Mouse (Mus musculus) intestine, embryonic 16.5 days (tissue): Measurements from ENCODE around the gene Slc4a2. TPM values are rescaled to one million over a fixed set of nuclear protein-coding genes. Genes with fewer than 3 reads are reported as not detected.

Experiments
- ATAC-seq: fragments of 200-750 bp; cut with Nextera tagmentation; 2 replicates; pipeline ENCODE4 v1.8.0; 2017; ENCODE audit warnings: moderate TSS enrichment, moderate library complexity
- H3K27ac ChIP-seq: fragments of 300-500 bp; sonication (generic); 2 replicates; pipeline ENCODE4 v1.5.1; 2014; ENCODE audit warnings: mild to moderate bottlenecking, low read length
- H3K27me3 ChIP-seq: fragments of 300-500 bp; sonication (generic); replicated peaks from 2 replicates; pipeline ENCODE4 v1.6.1; 2014; ENCODE audit warnings: low read length, control low read depth, mixed read lengths; ENCODE audit not compliant: control insufficient read depth, insufficient read depth
- H3K36me3 ChIP-seq: fragments of 300-500 bp; sonication (generic); 2 replicates; pipeline ENCODE4 v1.6.1; 2014; ENCODE audit warnings: low read length, control low read depth; ENCODE audit not compliant: control insufficient read depth, insufficient read depth
- H3K4me1 ChIP-seq: fragments of 300-500 bp; sonication (generic); 2 replicates; pipeline ENCODE4 v1.6.1; 2014; ENCODE audit warnings: low read length, control low read depth, mixed read lengths; ENCODE audit not compliant: control insufficient read depth, insufficient read depth
- H3K4me2 ChIP-seq: fragments of 300-500 bp; sonication (generic); 2 replicates; pipeline ENCODE4 v1.6.1; 2014; ENCODE audit warnings: low read depth, low read length, control low read depth
- H3K4me3 ChIP-seq: fragments of 300-500 bp; sonication (generic); 2 replicates; pipeline ENCODE4 v1.5.1; 2014; ENCODE audit warnings: mild to moderate bottlenecking, low read length
- H3K9ac ChIP-seq: fragments of 300-500 bp; sonication (generic); 2 replicates; pipeline ENCODE4 v1.6.1; 2014; ENCODE audit warnings: low read depth, low read length
- H3K9me3 ChIP-seq: fragments of 300-500 bp; sonication (generic); 2 replicates; pipeline ENCODE4 v1.6.1; 2016; ENCODE audit warnings: low read length, control low read depth; ENCODE audit not compliant: control insufficient read depth
- WGBS: fragments of 180-500 bp; shearing (Covaris S2); extraction: QIAGEN DNeasy Blood & Tissue Kit; methylation state at CpG from one replicate; pipeline ENCODE4 v1.1.7; 2014; 5-methylcytosine and 5-hydroxymethylcytosine counted together
- polyA plus RNA-seq: library from polyadenylated mRNA; unstranded; fragments of >200 nt; fragmentation: Nextera tagmentation; extraction: Ambion mirVana; gene quantifications from 2 replicates; pipeline ENCODE4 v1.2.1, GENCODE M21; 2015

Slc4a2 gene
- polyA plus RNA-seq, 1 experiment from 2014 or later = 52.7 TPM

DNA sequence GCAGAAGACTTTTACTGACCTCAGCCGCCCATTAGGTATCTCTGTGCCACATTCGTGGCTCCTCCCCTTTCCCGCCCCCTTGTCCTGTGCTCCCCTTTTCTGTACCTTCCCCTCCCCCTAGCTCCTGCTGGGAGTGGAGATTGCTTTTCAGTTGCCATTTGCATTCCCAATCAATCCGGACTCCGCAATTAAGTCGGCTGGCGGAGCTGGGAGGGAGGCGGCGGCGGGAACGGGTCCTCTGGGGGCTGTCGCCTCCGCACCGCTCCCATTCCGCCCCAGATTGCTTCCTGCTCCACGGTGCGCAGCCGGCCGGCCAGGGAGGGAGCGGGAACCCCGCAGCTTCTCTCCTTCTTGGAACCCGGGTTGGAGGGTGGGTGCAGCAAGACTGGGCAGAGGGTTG lies 61.3 kb downstream of the Slc4a2 start:
- Histone ChIP-seq H3K9me3 (no peaks in the 10 kb centered on the region), H3K27me3 (no peaks in the 10 kb centered on the region), H3K4me2 (no peak overlapping the region), H3K4me1 (peaks cover 14% of the 10 kb centered on the region), H3K27ac (no peak overlapping the region), H3K36me3 (peaks cover 7% of the 10 kb centered on the region), H3K9ac (no peak overlapping the region), H3K4me3 (no peak overlapping the region)
- ATAC-seq = no peak
- WGBS = 48% methylated on average over 22 of the region's 22 CpGs

DNA sequence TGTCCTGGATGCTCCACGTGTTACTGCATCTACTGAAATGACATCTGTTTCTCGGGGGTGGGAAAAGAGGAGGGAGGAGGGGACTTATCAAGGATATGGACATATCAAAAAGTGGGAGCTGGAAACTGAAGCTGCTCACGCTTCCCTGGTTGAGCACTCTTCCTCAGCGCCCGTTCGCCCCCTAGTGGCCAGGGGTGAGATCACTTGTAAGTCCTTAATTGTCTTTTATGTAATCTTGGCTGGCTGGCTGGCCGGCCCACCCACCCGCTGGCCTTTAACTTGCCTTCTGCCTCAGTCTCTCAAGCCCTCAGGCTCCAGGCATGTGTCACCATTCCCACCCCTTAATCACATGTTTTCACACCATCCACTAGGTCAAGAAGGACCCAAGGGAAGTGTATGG lies 62.5 kb downstream of the Slc4a2 start:
- no peak for ATAC-seq
- Histone ChIP-seq H3K4me2 (no peak overlapping the region), H3K36me3 (peaks cover 6% of the 10 kb centered on the region), H3K27me3 (no peaks in the 10 kb centered on the region), H3K4me3 (no peak overlapping the region), H3K9me3 (no peaks in the 10 kb centered on the region), H3K9ac (no peak overlapping the region), H3K27ac (no peak overlapping the region), H3K4me1 (peaks cover 14% of the 10 kb centered on the region)
- 2% methylated on average over 8 of the region's 8 CpGs for WGBS

DNA sequence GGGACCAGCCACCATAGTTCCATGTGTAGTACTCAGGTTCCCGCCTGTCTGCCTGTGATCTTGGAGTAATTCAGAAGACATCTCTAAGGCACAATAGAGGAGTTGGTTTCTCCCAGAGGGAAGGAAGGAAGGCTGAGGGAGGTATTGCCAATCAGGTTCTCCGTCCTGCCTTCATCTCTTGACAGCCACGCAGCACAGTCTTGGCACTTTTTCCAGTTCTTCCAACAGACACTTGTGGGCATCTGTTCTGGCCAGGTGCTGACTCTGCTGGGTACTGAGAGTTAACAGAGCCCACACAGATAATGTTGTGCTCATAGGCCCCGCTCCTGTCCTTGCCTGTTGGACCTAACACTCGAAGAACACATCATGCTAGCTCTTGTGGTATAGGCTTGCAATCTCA lies 63.1 kb downstream of the Slc4a2 start:
- 90% methylated on average over 5 of the region's 5 CpGs for WGBS
- peaks cover 6% of the 10 kb centered on the region for H3K36me3 ChIP-seq

DNA sequence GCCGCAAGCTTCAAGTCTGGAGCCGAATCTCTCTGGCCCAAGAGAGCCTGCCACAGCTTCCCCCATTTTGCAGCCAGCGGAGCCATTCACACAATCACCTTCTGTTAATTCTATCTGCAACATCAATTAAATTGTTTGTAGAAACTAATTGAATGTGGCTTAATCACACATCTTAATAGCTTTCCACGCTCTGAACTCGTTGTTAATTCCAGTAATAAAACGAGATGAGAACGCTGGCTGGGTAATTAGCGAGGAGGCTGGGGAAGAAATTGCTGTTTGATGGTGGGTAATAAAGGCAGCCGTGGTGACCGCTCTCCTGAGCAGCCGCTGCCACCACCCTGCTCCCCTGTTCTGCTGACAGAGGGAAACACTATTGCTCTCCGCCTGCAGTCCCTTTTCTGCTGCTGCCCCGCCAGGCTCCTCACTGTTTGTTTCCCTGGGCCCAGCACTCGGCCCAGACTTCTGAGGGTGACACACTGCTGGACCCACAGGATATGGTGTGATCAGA lies 66.8 kb downstream of the Slc4a2 start:
- Histone ChIP-seq H3K9me3 (no peaks in the 10 kb centered on the region), H3K27ac (no peak overlapping the region), H3K4me1 (no peaks in the 10 kb centered on the region), H3K9ac (no peak overlapping the region), H3K4me2 (no peak overlapping the region), H3K27me3 (no peaks in the 10 kb centered on the region), H3K4me3 (no peak overlapping the region), H3K36me3 (peaks cover 18% of the 10 kb centered on the region)
- ATAC-seq = 0 out of 2 replicates have a peak, but pooled peaks have one; percentile 16
- WGBS = 45% methylated on average over 14 of the region's 14 CpGs

More for the DNA sequence above, 63.1 kb downstream of the Slc4a2 start:
- no peak overlapping the region for H3K9ac ChIP-seq
- peaks cover 14% of the 10 kb centered on the region for H3K4me1 ChIP-seq
- ATAC-seq = no peak
- no peak overlapping the region for H3K4me2 ChIP-seq
- no peaks in the 10 kb centered on the region for H3K27me3 ChIP-seq
- no peaks in the 10 kb centered on the region for H3K9me3 ChIP-seq
- no peak overlapping the region for H3K4me3 ChIP-seq
- H3K27ac ChIP-seq = no peak overlapping the region

Other genes with a start within 250 kb of the Slc4a2 start
- 3.1 and 5.8 TPM in 2 replicates for gene Kcnh2, start 72.2 kb upstream of the Slc4a2 start, polyA plus RNA-seq
- gene Nos3, start 59.0 kb upstream of the Slc4a2 start, polyA plus RNA-seq = 7.0 and 7.7 TPM in 2 replicates
- gene Atg9b, start 31.7 kb upstream of the Slc4a2 start, polyA plus RNA-seq = 1.7 and 2.0 TPM in 2 replicates
- 89.8 and 91.3 TPM in 2 replicates for gene Abcb8, start 30.2 kb upstream of the Slc4a2 start, polyA plus RNA-seq
- gene Asic3, start 10.4 kb upstream of the Slc4a2 start, polyA plus RNA-seq = 0.12 and 0.57 TPM in 2 replicates
- 37.0 and 38.1 TPM in 2 replicates for gene Cdk5, start 307 bp upstream of the Slc4a2 start, polyA plus RNA-seq
- 113 and 117 TPM in 2 replicates for gene Fastk, start 21.4 kb downstream of the Slc4a2 start, polyA plus RNA-seq
- gene Tmub1, start 24.0 kb downstream of the Slc4a2 start, polyA plus RNA-seq = 28.5 and 28.7 TPM in 2 replicates
- 10.2 and 10.7 TPM in 2 replicates for gene Agap3, start 28.3 kb downstream of the Slc4a2 start, polyA plus RNA-seq
- gene Gbx1, start 103.4 kb downstream of the Slc4a2 start, polyA plus RNA-seq = 0.04 TPM in 1 of 2 replicates, not detected in the other
- 0.16 and 0.29 TPM in 2 replicates for gene Asb10, start 117.1 kb downstream of the Slc4a2 start, polyA plus RNA-seq
- not detected in 2 replicates for gene 4931409K22Rik, start 133.0 kb downstream of the Slc4a2 start, polyA plus RNA-seq
- gene Abcf2, start 153.6 kb downstream of the Slc4a2 start, polyA plus RNA-seq = 75.0 and 82.7 TPM in 2 replicates
- gene Chpf2, start 162.9 kb downstream of the Slc4a2 start, polyA plus RNA-seq = 16.3 and 18.0 TPM in 2 replicates
- 9.5 and 10.0 TPM in 2 replicates for gene Smarcd3, start 200.6 kb downstream of the Slc4a2 start, polyA plus RNA-seq